Mouse (Mus musculus) kidney, adult 8-10 months (tissue): ENCODE measurements around the gene Mcf2l.

Experiments used
- DNase-seq, 2 experiments: peaks; one replicate each; pipeline ENCODE4 v3.0.0; 2022

Gene Mcf2l

DNA sequence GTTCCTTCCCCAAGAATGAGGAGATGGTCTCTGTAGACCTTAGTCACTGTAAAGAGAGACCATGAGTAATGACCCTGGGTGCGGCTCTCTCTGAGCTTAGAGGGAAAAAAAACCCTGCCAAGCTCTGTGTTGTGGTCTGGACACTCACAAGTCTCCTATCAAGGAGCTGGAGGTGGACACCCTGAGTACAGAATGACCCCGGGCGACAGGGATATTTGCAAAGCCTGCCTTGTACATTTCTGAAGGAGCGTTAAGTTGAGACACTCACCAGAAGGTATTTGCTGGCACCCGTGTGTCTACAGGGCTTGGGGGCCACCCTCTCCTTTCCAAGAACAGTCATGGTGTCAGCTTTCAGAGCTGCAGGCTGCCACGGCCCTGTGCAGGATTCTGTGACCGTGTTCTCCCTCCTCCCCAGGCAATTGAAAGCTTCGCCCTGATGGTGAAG, 123.2 kb downstream of the Mcf2l start:
- no peak for DNase-seq

DNA sequence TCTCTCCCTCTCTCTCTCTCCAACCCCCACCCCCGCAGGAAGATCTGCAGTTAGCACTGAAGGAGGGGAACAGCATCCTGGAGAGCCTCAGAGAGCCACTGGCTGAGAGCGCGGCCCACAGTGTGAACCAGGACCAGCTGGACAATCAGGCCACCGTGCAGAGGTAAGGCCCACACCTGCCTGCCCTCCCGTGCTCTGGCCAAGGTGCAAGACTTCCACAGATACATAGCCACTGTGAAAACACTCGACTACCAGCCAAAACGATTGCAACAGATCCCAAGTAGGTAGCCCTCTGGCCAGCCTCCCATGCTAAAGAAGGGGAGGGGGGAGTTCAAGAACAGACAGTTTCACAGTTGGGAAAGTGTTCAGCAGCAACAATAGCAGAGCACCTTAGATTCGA, 124.7 kb downstream of the Mcf2l start:
- DNase-seq: no peak

DNA sequence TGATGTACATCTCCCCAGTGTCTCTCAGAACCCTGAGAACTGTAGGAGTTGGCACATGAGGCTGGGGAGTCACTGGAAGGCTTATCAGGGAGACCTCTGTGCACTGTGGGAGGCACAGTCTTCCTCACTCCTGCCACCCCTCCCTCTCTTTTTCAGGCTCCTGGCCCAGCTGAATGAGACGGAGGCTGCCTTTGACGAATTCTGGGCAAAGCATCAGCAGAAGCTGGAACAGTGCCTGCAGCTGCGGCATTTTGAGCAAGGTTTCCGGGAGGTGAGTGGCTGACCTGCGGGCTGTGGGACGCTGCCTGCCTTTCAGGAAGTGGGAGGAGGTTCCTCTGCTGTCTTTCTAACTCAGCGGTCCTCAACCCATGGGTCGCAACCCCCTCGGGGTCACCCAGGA, 126.2 kb downstream of the Mcf2l start:
- DNase-seq: no peak

DNA sequence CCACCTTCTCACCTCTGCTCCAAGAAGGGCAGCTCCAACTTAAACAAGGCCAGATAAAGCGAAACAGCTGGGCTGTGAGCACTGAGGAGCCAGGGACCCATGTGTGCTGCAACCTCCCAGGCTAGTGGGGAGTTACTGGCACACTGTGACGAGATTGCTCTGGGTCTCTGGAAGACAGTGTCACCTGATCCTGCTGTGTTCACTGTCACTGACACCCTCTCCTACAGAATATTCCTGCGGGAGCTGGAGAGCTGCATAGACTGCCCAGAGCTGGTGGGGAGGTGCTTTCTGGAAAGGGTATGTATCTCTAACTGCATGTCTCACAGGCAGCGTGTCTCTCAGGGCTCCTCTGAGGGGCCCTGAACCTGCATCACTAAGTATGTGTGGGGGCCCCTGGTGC, 133.9 kb downstream of the Mcf2l start:
- no peak for DNase-seq

DNA sequence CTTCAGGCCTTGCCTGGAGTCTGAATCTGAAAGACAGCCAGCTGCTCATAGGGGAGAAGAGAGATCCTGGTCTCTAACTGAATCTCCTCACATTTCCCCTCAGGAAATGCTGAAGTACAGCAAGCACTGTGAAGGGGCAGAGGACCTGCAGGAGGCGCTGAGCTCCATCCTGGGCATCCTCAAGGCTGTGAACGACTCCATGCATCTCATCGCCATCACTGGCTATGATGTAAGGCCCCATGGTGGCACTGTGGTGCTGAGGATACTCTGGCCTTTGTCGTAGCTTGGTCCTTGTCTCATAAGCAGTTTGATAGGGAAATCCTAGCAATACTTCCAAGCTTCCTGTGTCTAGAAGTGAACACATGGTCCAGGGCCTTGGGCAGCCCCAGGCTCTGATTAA, 136.7 kb downstream of the Mcf2l start:
- peak in 1 of 2 experiments; percentile 5 for DNase-seq

DNA sequence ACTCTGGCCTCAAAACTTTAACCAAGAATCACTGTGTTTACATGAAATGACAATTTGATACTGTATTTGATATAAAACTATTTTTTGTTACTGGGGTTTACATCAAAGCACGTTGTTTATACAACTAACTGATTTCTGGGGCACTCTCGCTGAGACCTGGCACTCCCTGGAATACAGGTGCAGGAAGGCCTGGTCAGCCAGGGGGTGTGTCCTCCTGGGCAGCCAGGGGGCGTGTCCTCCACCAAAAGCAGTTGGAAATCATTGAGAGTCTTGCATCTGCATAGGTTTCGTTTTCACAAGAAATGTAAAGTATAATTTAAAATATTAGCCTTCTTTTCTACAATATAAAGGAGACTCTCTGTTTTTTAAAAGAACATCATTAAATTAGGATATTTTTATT, 146.0 kb downstream of the Mcf2l start:
- DNase-seq: no peak

DNA sequence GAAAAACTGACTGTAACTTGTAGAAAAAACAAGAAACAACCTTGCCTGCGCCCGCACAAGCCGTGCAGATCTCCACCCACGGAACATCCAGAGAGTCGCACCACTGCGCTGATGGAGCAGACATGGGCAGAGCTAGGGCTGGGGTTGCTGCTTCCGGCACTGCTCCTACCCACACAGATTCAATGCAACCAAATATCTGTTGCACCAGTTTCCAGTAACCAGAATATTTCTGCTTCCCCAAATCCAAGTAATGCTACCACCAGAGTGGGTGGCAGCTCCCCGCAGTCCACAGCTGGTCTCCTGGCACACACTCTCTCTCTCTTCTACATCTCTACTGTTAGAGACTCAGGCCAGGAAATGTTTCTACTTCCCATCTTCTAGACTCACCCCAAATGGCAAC, 148.2 kb downstream of the Mcf2l start:
- DNase-seq: no peak

DNA sequence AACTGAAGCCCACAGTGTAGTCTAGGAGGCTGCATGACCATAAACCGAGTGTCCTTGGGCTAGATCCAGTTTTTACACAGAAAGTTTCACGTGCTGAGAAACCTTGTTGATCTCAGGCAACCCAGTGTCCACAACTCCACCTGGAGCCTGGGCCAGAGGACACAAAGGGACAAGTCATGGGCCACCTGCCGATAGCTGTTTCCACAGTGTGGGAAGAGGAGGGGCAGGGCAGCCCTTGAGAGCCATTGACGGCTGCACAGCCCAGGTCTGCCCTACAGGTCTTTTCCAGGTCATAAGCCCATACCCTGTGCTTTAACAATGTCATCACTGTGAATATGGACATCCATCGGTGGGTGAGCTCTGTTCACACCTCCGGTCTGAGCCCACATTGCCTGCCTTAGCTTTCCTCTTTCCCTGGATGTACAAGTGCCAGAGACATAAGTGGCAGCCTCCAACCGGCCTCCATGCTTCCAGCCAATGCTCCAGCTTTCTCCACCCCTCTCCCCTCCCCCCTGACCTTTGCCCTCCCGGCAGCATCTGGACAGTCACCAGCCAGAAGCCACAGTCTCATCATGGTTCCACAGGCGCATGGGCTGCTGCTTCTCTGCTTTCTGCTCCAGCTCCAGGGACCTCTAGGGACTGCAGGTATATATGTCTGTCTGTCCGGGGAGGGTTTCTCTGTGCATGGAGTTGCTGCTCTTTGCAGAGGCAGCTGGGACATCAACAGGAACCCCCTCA, 152.1 kb downstream of the Mcf2l start, which contains the start of gene F7:
Gene F7, plus strand, starts transcription at position 548 of the 738 bp plus-strand sequence.
- DNase-seq: peak; percentile 12 to 21

DNA sequence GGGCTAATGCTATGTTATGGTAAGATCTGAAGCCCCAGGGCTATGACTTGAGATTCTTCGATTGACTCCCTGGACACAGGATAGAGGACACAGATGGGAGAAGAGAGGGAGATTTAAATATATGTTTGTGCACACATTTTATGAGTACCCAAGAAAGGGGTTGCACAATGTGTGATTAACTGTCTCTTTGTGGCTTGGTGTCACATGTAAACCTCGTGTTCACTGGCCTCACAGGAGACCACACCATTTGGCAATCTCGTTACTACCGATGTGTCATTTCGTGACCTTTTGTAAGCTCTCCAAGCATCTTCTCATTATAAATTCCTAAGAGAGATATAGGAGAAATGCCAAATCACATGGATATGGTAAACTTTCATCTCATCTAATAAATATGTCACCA, 154.0 kb downstream of the Mcf2l start:
- DNase-seq: no peak

DNA sequence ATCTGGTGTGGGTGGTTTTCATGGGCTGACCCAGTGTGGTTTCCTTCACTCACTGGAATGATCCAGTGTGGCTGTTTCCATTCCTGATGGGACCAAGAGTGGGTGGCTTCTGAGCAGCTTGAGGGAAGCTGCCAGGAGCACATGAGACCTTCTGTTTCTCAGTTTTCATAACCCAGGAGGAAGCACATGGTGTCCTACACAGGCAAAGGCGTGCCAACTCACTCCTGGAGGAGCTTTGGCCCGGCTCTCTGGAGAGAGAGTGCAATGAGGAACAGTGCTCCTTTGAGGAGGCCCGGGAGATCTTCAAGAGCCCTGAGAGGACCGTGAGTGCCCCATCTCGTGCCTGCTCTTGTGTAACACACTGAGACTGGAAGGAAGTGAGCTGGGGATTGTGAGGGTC, 154.9 kb downstream of the Mcf2l start:
- DNase-seq: no peak

DNA sequence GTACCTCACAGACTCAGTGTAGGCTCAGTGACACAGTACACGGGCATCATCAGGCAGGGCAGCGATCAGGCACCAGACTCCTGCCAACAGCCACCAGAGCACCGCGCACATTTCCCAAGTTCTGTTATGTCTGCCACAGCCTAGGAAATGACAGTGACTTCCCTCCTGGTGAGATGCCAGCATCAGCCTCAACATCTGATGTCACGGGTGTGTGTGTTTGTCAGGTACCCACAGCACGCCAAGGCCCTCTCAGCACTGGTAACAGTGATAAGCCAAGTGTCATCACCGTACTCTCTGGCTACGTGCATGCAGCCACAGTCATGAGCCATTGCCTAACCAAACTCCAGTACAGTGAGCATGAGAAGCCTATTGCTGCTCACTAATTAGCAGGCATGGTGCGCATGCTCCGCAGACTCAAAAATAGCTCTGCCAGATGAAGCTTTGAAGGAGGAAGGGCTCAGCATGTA, 162.8 kb downstream of the Mcf2l start:
- no peak for DNase-seq

DNA sequence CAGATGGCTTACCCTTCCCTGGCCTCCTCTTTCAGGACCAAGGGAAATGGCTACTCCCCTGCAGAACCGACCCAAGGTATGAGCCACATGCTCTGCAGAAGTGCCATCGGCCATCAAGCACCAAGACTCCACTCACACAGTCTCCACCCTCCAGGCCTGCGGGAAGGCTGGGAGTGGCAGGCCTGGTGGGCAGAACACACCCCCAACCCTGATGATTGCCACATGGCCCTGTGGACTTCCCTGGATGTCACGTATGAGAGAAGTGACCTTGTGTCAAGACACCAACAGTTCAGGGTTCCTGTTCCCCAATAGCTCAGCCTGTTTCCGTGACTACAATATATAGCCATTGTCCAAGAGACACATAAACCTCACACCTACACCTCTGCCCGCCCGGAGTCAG, 163.4 kb downstream of the Mcf2l start, which contains the start of gene F10:
Gene F10, plus strand, starts transcription at position 294 of the 400 bp plus-strand sequence.
- no peak for DNase-seq

DNA sequence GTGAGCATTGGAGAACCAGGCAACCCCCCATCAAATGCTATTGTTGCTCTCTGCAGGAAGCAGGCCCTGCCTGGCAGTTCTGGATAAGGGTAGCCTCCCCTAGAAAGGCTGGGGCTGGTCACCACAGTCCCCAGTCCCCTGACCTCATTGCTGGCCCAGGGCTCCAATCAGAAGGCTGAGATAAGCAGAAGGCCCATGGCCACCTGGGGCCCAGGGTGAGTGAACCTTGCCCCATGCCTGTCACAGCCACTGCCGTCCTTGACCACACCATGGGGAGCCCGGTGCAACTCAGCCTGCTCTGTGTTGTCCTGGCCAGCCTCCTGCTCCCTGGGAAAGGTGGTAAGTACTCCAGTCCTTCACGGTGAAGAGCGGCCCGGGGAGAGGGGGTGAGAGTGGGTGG, 164.0 kb downstream of the Mcf2l start:
- DNase-seq: peak in 1 of 2 experiments; percentile 13

DNA sequence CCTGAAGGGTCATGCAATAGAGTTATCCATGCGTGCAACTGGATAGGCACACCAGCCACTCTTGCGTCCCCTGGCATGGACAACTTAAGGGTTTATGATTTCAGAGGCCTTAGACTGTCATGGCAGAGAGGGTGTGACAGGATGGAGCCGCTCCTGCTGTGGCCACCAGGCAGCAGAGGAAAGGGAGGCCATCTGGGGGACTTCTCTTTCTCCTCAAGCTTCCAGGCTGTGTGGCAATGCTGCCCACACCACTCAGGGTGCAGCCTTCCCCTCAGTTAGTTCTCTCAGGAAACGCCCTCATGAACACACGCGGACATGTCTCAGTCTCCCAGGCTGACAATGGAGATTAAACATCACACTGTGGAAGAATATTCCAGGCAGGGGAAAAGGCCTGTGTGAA, 165.4 kb downstream of the Mcf2l start:
- no peak for DNase-seq

DNA sequence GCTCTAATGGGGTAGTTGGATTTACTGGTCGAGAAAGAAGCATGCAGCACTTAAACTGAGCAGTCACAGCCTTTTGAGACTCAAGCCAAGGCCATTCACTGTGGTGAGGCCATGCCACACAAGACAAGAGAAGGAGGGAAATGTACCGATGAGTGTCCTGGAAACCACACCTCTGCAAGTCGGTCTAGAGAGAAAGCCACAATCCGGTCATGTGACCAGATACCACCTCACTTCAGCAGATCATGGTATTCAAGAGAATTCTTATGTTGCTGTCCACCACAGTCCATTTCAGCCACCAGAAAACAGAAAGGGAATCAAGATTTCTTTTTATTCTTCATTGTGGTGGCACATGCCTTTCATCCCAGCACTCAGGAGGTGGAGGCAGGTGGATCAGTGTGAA, 167.9 kb downstream of the Mcf2l start:
- DNase-seq: no peak

DNA sequence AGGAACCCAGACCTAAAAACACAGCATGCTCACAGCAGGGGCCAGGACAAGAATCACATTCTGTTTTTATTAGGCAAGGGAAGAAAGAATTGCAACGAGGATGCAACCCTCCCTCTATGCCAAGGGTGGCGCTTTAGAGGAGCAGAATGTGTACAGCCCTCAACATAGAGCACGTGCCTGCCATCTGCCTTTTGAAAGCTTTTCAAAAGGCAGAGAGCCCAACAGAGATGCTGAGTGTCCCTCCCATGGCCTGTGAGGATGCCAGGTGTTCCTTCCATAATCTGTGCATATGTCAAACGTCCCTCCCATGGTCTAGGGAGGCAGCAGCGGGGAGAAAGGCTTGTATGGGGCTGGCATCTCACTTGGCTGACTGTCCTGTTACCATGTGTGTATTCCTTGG, 174.0 kb downstream of the Mcf2l start:
- no peak for DNase-seq

DNA sequence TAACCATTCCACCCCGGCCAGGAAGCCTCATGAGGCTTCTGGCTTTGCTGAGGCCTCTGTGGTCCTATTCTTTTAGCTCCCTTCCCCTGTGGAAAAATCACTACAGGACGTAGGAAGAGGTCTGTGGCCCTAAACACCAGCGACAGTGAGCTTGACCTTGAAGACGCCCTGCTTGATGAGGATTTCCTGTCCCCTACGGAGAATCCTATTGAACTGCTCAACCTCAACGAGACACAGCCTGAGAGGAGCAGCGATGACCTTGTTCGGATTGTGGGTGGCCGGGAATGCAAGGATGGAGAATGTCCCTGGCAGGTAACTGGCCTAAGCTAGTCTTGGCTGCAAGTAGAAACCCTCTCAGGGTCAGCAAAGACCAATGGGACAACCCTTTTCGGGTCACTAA, 176.9 kb downstream of the Mcf2l start:
- DNase-seq: no peak

DNA sequence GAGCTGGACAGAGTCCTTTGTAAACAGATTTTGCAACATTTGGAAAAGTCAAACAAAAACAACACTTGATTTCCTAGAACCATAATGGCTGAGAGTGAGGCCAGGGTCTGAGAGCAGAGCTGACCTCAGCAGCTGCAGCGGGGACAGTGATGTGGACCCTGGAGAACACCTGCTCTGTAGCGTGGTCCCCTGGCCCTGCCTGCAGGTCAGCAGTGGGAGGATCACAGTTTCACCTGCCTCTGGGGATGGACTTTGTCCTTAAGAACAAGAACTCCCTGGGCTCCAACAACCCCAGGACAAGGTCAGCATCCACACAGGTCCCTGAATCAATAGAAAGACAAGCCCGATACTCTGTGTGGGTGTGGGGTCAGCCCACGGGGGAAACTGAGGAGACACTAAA, 183.7 kb downstream of the Mcf2l start:
- peak; percentile 31 to 43 for DNase-seq

DNA sequence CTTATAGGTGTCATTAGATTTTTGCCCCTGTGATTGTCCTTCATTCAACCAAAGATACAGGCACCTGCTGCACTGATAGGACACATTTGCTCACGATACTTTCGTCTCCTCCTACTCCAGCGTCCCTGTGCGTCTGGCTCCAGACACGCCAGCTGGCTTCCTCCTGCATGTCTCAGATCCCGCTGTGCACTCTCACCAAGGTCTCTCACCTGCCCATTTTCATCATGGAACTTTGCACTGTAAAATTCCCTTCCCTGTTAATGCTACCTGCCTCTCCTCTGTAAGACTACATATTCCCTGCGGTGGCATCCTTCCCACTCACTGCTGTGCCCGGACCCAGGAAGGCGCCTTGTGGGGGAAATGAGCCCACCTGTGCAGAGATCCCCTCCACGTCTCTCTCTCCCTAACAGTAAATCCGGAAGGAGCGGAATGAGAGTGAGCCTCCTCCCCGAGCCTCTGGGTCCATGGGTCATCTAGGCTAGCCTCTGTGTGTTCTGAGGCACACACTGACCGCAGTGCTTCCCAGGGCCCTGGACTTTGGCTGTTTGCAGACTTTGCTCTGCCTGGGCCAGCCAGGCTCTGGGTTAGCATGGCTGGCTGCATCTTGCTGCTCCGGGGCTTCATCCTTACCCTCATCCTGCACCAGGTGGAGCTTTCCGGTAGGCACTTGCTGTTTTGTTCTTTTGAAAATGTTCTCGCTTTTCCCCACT, 187.0 kb downstream of the Mcf2l start, which contains the start of gene Proz:
Gene Proz, plus strand, starts transcription at position 474 of the 710 bp plus-strand sequence.
- DNase-seq: peak; percentile 80 to 83

DNA sequence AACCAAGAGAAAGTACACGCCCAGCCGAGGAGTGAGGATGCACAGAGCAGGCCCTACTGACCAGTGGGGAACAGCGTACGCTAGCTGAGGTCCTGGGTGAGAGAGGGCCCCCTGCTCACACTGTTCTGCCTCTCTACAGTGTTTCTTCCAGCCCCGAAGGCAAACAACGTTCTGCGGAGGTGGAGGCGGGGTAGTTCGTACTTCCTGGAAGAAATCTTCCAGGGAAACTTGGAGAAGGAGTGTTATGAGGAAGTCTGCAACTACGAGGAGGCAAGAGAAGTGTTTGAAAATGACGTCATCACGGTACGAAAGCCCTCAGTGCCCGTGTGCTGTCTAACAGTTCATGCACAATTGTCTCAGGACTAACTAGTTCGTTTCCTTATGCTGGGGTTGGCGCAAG, 189.5 kb downstream of the Mcf2l start:
- no peak for DNase-seq
